ENCODE assay signal across 1 mouse cellular context in the genomic region with DNA sequence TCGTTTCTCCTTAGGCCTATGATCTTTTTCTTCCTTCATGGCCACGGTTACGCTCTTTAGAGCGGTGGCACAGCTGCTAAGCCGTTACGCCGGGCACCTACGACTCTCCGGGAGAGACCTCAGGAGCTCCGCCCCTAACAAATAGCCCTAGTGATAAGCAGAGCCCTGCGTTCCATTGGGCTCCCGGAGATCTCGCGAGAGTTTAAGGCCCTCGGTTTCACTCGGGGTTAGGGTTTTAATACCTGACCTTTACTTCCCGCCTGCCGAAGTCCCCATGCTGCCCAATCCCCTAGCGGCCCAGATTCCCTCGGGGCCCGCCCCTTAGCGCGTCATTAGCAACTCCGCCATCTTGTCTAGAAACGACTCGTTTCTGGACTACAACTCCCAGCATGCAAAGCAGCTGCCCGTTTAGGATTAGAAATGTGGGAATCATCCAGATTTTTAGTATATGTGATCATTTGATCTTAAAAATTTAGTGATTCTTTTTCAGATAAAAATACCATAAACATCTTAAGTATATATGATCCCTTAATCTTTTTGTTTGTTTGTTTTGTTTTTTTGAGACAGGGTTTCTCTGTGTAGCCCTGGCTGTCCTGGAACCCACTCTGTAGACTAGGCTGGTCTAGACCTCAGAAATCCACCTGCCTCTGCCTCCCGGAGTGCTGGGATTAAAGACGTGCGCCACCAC.
TF ChIP-seq lines count a peak whose summit lies in the region.

A gene (minus strand): TSS at position 130 of the 688 bp plus-strand sequence.

TF ChIP-seq in myocyte, 11 proteins besides CTCF, POLR2A, EP300 and RAD21 (continued from another document):
- no peak for TF ChIP-seq TCF3 (IDR thresholded peaks at IDR 0.05; ENCODE audit: insufficient read length, low read depth)
